Mouse (Mus musculus) cerebellum, adult (tissue): ENCODE results near the gene Dclre1c.
"Not testable (repeated sequence)": the region's sequence is repeated elsewhere in the genome, so short reads cannot be mapped to it uniquely, and the experiment has no call there.

Source experiments
- ATAC-seq: cut with Nextera tagmentation; 2 replicates; pipeline ENCODE4 v1.9.2; 2017; ENCODE audit warnings: mild to moderate bottlenecking, moderate library complexity, mixed read lengths; ENCODE audit not compliant: insufficient number of reproducible peaks, low FRiP score, low TSS enrichment

Dclre1c gene

GRCm38 (mm10) chr2:3423841-3424578, at the start of gene Dclre1c:
TSS of gene Dclre1c (plus strand) at chr2:3424131.
- ATAC-seq = peak; percentile 98

GRCm38 (mm10) chr2:3387105-3387860, 36.6 kb upstream of the Dclre1c start:
- no peak for ATAC-seq

GRCm38 (mm10) chr2:3391945-3392344, 32.0 kb upstream of the Dclre1c start:
- ATAC-seq = no peak

GRCm38 (mm10) chr2:3397110-3397509, 26.8 kb upstream of the Dclre1c start, which contains the start of gene Olah:
TSS of gene Olah (minus strand) at chr2:3397210.
- not testable (repeated sequence) for ATAC-seq

DNA sequence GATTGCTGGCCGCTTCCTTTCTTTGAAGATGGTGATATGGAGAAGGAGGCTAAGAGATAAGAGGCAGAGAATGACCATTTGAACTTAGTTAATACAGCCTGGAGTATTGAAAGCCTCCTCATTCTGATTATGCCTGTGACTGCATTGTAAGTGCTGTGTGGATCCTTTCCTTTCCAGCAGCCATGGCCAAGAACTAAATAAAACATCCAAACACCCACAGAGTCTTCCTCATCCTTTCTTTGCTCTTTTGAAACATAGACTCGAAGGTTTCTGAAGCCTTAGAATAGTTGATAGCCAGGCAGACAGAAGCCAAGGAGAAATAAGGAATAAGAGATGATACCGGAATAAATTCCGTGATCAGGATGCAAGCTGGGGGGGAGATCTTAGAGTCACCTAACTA, 17.9 kb upstream of the Dclre1c start:
- no peak for ATAC-seq

GRCm38 (mm10) chr2:3407756-3408155, 16.2 kb upstream of the Dclre1c start:
- ATAC-seq = no peak

DNA sequence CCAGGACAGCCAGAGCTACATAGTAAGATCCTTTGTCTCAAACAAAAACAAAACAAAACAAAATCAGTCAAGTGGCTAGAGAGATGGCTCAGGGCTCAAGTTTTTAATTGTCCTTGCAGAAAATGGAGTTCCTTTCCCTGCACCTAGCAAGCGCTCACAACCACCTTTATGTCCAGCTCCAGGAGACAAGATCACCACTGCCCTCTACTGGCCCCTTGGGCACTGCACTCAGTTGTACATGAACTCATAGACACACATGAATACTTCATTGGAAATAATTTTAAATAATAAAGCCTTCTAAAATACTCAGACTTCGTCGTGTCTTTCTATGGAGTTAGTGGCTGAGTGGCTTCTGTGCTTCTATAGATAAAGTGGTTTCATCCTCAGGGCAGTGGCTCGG, 9.7 kb upstream of the Dclre1c start:
- ATAC-seq = no peak

- ATAC-seq = no peak
Measured at GRCm38 (mm10) chr2:3415676-3416075, 8.3 kb upstream of the Dclre1c start.

DNA sequence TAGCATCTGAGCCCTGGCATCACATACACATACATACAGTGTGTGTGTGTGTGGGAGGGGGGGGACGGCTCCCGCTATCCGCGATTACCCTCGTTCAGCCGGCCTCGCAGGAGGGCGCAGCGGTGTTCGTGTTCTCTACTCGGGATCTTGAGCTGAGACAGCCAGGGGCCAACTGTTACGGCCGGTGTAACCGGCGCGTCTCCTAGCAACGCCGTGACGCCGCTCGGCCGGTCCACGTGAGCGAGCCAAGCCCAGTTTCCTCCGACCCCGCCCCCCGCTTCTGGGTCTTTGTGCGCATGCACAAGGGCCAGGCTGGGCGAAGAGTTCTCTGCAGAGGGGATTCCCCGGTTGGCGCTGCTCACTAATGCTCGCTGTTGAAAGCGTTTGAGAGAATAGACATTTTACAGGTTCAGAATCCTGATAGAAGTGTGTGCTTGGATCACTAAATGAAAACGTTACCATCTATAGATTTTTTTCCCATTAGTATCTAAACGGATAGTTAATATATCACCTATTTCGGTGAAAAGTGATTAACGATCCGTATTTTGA, 5.0 kb upstream of the Dclre1c start:
- peak; percentile 92 for ATAC-seq

GRCm38 (mm10) chr2:3420157-3420556, 3.8 kb upstream of the Dclre1c start:
- no peak for ATAC-seq

- no peak for ATAC-seq
Measured at GRCm38 (mm10) chr2:3422548-3422947, 1.4 kb upstream of the Dclre1c start, which contains the start of gene Meig1. TSS of gene Meig1 (minus strand) at chr2:3422648.

DNA sequence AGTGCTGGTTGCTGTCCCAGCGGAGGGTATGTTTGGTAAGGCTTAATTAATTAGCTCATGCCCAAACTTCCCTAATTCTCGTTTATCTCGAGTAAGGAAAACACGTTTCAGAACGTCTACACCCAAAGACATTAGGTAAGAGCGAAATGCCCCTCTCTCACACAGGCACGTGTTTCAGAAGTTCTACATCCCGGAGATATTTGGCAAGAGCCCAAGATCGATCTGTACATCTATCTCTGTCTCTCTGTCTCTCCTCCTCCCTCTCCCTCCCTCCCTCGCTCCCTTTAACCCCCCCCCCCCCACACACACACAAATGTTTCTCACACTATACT, 614 bp downstream of the Dclre1c start:
- ATAC-seq = no peak

DNA sequence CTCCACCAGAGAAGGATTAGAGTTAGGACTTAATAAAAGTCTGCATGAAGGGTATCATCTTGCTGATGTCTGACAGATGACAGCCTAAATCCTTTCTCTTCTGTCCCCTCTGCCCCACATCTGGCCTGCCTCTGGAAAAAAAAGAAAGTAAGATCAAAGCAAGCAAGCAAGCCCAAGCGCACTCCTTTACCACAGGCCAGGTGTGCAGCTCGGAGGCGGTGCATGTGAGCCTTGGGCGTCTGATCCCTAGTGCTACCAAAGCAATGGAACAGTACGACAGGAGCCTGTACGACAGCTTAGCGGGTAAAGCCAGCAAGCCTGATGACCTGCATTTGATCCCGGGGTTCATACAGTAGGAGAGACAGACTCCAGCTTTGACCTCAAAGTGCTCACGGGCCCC, 7.0 kb downstream of the Dclre1c start:
- ATAC-seq = no peak

DNA sequence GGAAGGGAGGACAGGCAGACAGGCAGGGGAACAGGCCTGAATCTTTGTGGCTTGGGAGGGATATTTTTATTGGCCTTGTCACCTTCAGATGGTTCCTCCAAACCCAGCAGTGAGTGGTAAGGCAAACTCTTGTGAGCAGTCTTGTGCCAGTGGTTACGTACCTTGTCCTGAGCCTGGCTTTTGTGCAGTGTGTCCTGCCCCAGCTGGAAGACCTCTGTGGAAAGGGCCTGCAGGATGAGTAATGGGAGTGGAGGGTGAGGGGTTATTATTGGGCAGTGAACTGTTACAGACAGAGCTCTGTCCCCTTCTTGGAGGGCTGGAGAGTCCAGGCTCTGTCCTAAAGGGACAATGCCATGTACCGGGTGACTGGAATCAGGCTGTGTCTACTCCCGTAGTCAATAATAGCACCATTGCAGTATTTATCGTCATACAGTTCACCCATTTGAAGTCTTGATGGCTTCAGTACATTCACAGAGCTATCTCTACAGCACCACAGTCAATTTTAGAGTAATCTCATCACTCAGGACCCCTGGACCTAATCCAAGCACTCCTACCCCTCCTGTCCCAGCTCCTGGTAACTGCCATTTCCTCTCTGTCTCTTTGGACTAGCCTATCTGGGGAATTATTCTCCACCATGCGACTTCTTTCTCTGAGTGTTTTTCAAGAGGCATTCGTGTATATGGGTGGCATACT, 11.6 kb downstream of the Dclre1c start:
- no peak for ATAC-seq

- no peak for ATAC-seq
Measured at GRCm38 (mm10) chr2:3437956-3438355, 14.0 kb downstream of the Dclre1c start.

GRCm38 (mm10) chr2:3444206-3444605, 20.3 kb downstream of the Dclre1c start:
- no peak; the same call in 1 of the 2 replicates for ATAC-seq

- no peak for ATAC-seq
Measured at GRCm38 (mm10) chr2:3445984-3446383, 22.1 kb downstream of the Dclre1c start.

- ATAC-seq = no peak
Measured at GRCm38 (mm10) chr2:3449431-3449830, 25.5 kb downstream of the Dclre1c start.

- no peak for ATAC-seq
Measured at GRCm38 (mm10) chr2:3453096-3453495, 29.2 kb downstream of the Dclre1c start.

- ATAC-seq = no peak
Measured at GRCm38 (mm10) chr2:3456590-3456989, 32.7 kb downstream of the Dclre1c start.

DNA sequence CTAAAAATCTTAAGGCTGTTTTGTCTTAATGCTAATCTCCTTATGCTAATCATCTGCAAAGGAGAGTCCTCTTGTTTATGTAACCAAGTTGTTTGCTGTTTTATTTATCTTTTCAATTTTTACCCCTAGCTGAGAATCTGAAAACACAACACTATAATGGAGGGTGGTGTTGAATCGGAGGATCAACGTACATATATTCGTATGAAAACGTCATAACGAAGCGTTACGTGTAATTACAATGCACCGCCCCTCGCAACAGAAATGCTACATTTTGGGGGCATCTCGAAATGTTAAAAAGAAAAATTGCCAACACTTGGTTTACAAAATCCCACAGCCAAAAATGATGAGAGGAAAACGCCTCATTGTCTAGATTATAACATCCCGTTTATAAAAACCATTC, 50.0 kb downstream of the Dclre1c start:
- ATAC-seq = no peak
